Mouse (Mus musculus) C2C12 (cell line): Measurements from ENCODE around the gene Gm11595. TPM values are rescaled to one million over a fixed set of nuclear protein-coding genes. Genes with fewer than 3 reads are reported as not detected.

Experiments
- H3K27me3 ChIP-seq: one replicate; pipeline ENCODE4 v1.6.1; 2011; ENCODE audit not compliant: control insufficient read depth, insufficient read depth, insufficient read length
- H3K36me3 ChIP-seq: one replicate; pipeline ENCODE4 v1.6.1; 2011; ENCODE audit not compliant: control insufficient read depth, insufficient read depth
- H3K4me3 ChIP-seq: one replicate; pipeline ENCODE4 v1.5.1; 2011; ENCODE audit warnings: mild to moderate bottlenecking, control low read depth; ENCODE audit not compliant: poor library complexity, insufficient read depth, severe bottlenecking
- H3K79me2 ChIP-seq: one replicate; pipeline ENCODE4 v1.6.1; 2011; ENCODE audit not compliant: control insufficient read depth, insufficient read depth
- H3K79me3 ChIP-seq: one replicate; pipeline ENCODE4 v1.6.1; 2011; ENCODE audit warnings: low read depth, control low read depth
- H3ac ChIP-seq: one replicate; pipeline ENCODE3; 2011; ENCODE audit warnings: low read depth; ENCODE audit not compliant: control insufficient read depth, insufficient read length
- CEBPB ChIP-seq: IDR thresholded peaks from one replicate; pipeline ENCODE4 v1.6.1; 2011; ENCODE audit warnings: low read depth, mild to moderate bottlenecking, control low read depth, moderate library complexity
- CTCF ChIP-seq: IDR thresholded peaks from one replicate; pipeline ENCODE4 v1.5.1; 2011; ENCODE audit not compliant: control insufficient read depth, insufficient read depth, insufficient read length
- FOSL1 ChIP-seq: IDR thresholded peaks from one replicate; pipeline ENCODE4 v1.8.0; 2011; ENCODE audit warnings: mild to moderate bottlenecking, low read length; ENCODE audit not compliant: poor library complexity, insufficient read depth, severe bottlenecking
- MAX ChIP-seq: IDR thresholded peaks from one replicate; pipeline ENCODE4 v1.6.1; 2011; ENCODE audit warnings: mild to moderate bottlenecking, control low read depth
- MYOD1 ChIP-seq: IDR thresholded peaks from one replicate; pipeline ENCODE4 v1.6.1; 2011; ENCODE audit warnings: low read depth; ENCODE audit not compliant: control insufficient read depth, insufficient read length
- MYOG ChIP-seq: IDR thresholded peaks from one replicate; pipeline ENCODE4 v1.6.1; 2011; ENCODE audit not compliant: control insufficient read depth, insufficient read length; ENCODE audit errors: extremely low read depth
- USF1 ChIP-seq: IDR thresholded peaks from one replicate; pipeline ENCODE4 v1.6.1; 2011; ENCODE audit warnings: low read depth, mild to moderate bottlenecking, control low read depth, moderate library complexity
- polyA plus RNA-seq: library from polyadenylated mRNA; unstranded; fragments of >200 nt; fragmentation: generic; extraction: Trizol; gene quantifications from one replicate; pipeline ENCODE4 v1.2.1, GENCODE M21; 2012; ENCODE audit warnings: missing spikeins

The Gm11595 gene
- polyA plus RNA-seq, 1 experiment = not detected

- Histone ChIP-seq H3K27me3 (no peaks in the 10 kb centered on the region), H3K79me2 (no peaks in the 10 kb centered on the region), H3ac (no peak overlapping the region), H3K4me3 (no peak overlapping the region), H3K79me3 (no peaks in the 10 kb centered on the region), H3K36me3 (no peaks in the 10 kb centered on the region)
- TF ChIP-seq FOSL1 (no peak), CTCF (no peak), CEBPB (no peak), MAX (no peak), USF1 (no peak), MYOD1 (no peak), MYOG (no peak)
Observed at GRCm38 (mm10) chr11:99778401-99778800, 5.7 kb upstream of the Gm11595 start.

- no peaks in the 10 kb centered on the region for H3K79me2 ChIP-seq
- TF ChIP-seq MYOD1 (no peak), MYOG (no peak), CEBPB (no peak), FOSL1 (peak; percentile 58), MAX (no peak), CTCF (no peak), USF1 (peak; percentile 27)
- H3K4me3 ChIP-seq = no peak overlapping the region
- H3K79me3 ChIP-seq = no peaks in the 10 kb centered on the region
- no peaks in the 10 kb centered on the region for H3K36me3 ChIP-seq
- H3ac ChIP-seq = no peak overlapping the region
- H3K27me3 ChIP-seq = peaks cover 5% of the 10 kb centered on the region
Observed at GRCm38 (mm10) chr11:99768410-99768809, 4.3 kb downstream of the Gm11595 start.

GRCm38 (mm10) chr11:99758877-99759276 is 13.8 kb downstream of the Gm11595 start:
- TF ChIP-seq CEBPB (no peak), USF1 (no peak), MYOG (no peak), FOSL1 (no peak), MYOD1 (no peak), CTCF (no peak), MAX (no peak)

GRCm38 (mm10) chr11:99743985-99744384 is 28.7 kb downstream of the Gm11595 start:
- no peak overlapping the region for H3ac ChIP-seq
- no peaks in the 10 kb centered on the region for H3K79me3 ChIP-seq
- TF ChIP-seq USF1 (no peak), MYOD1 (no peak), CEBPB (no peak), MAX (no peak), CTCF (no peak), FOSL1 (no peak), MYOG (no peak)
- no peaks in the 10 kb centered on the region for H3K36me3 ChIP-seq
- no peaks in the 10 kb centered on the region for H3K79me2 ChIP-seq
- H3K4me3 ChIP-seq = no peak overlapping the region
- peaks cover 10% of the 10 kb centered on the region for H3K27me3 ChIP-seq

More at GRCm38 (mm10) chr11:99758877-99759276, 13.8 kb downstream of the Gm11595 start:
- no peaks in the 10 kb centered on the region for H3K79me3 ChIP-seq
- H3K36me3 ChIP-seq = no peaks in the 10 kb centered on the region
- H3K79me2 ChIP-seq = no peaks in the 10 kb centered on the region
- H3K4me3 ChIP-seq = no peak overlapping the region
- no peak overlapping the region for H3ac ChIP-seq
- H3K27me3 ChIP-seq = peaks cover 3% of the 10 kb centered on the region

- Histone ChIP-seq H3K79me2 (no peaks in the 10 kb centered on the region), H3ac (no peak within 1 kb of the TSS), H3K36me3 (no peaks in the 10 kb centered on the region), H3K27me3 (no peaks in the 10 kb centered on the region), H3K4me3 (no peak within 1 kb of the TSS), H3K79me3 (no peaks in the 10 kb centered on the region)
- TF ChIP-seq CEBPB (no peak), CTCF (no peak), MYOD1 (no peak), FOSL1 (no peak), MAX (no peak), USF1 (no peak), MYOG (no peak)
Observed at GRCm38 (mm10) chr11:99734190-99734589, 38.5 kb downstream of the Gm11595 start, which contains the start of gene Gm14180. Gm14180 (minus strand) TSS chr11:99734290.

- no peaks in the 10 kb centered on the region for H3K79me2 ChIP-seq
- TF ChIP-seq CTCF = no peak
- TF ChIP-seq MYOG = no peak
- no peak for TF ChIP-seq MAX
- no peak for TF ChIP-seq CEBPB
- H3K36me3 ChIP-seq = no peaks in the 10 kb centered on the region
- no peaks in the 10 kb centered on the region for H3K79me3 ChIP-seq
- no peak overlapping the region for H3K4me3 ChIP-seq
- no peak overlapping the region for H3ac ChIP-seq
- no peaks in the 10 kb centered on the region for H3K27me3 ChIP-seq
Observed at GRCm38 (mm10) chr11:99724061-99724460, 48.7 kb downstream of the Gm11595 start.

Other genes with a start within 250 kb of the Gm11595 start
- gene Krt40, start 229.8 kb downstream of the Gm11595 start, polyA plus RNA-seq = not detected
- not detected for gene Krtap3-3, start 222.0 kb downstream of the Gm11595 start, polyA plus RNA-seq
- not detected for gene Krtap3-2, start 216.1 kb downstream of the Gm11595 start, polyA plus RNA-seq
- gene Gm11939, start 213.4 kb downstream of the Gm11595 start, polyA plus RNA-seq = not detected
- gene Krtap3-1, start 206.3 kb downstream of the Gm11595 start, polyA plus RNA-seq = not detected
- 0.04 TPM for gene Krtap1-5, start 191.9 kb downstream of the Gm11595 start, polyA plus RNA-seq
- not detected for gene Krtap1-4, start 189.3 kb downstream of the Gm11595 start, polyA plus RNA-seq
- gene Krtap1-3, start 181.6 kb downstream of the Gm11595 start, polyA plus RNA-seq = not detected
- gene Krtap9-3, start 174.8 kb downstream of the Gm11595 start, polyA plus RNA-seq = not detected
- gene Gm11938, start 169.6 kb downstream of the Gm11595 start, polyA plus RNA-seq = not detected
- gene Gm11937, start 162.7 kb downstream of the Gm11595 start, polyA plus RNA-seq = not detected
- gene Krtap2-4, start 158.1 kb downstream of the Gm11595 start, polyA plus RNA-seq = not detected
- gene Gm11562, start 152.5 kb downstream of the Gm11595 start, polyA plus RNA-seq = not detected
- gene Krtap4-1, start 144.7 kb downstream of the Gm11595 start, polyA plus RNA-seq = not detected
- not detected for gene Krtap4-2, start 137.8 kb downstream of the Gm11595 start, polyA plus RNA-seq
- gene Krtap4-7, start 128.8 kb downstream of the Gm11595 start, polyA plus RNA-seq = not detected
- gene Gm11555, start 122.7 kb downstream of the Gm11595 start, polyA plus RNA-seq = not detected
- gene Gm11563, start 114.0 kb downstream of the Gm11595 start, polyA plus RNA-seq = not detected
- not detected for gene Krtap4-6, start 107.0 kb downstream of the Gm11595 start, polyA plus RNA-seq
- not detected for gene Gm14190, start 82.2 kb downstream of the Gm11595 start, polyA plus RNA-seq
- not detected for gene Gm14180, start 38.6 kb downstream of the Gm11595 start, polyA plus RNA-seq
- gene Krtap4-8, start 7.8 kb upstream of the Gm11595 start, polyA plus RNA-seq = not detected
- gene Krtap4-9, start 12.3 kb upstream of the Gm11595 start, polyA plus RNA-seq = not detected
- gene Gm11596, start 20.6 kb upstream of the Gm11595 start, polyA plus RNA-seq = not detected
- not detected for gene Gm11569, start 26.0 kb upstream of the Gm11595 start, polyA plus RNA-seq
- not detected for gene Gm11554, start 31.5 kb upstream of the Gm11595 start, polyA plus RNA-seq
- gene Krtap4-13, start 37.0 kb upstream of the Gm11595 start, polyA plus RNA-seq = not detected
- not detected for gene Gm11564, start 42.8 kb upstream of the Gm11595 start, polyA plus RNA-seq
- not detected for gene 2300003K06Rik, start 65.2 kb upstream of the Gm11595 start, polyA plus RNA-seq
- not detected for gene Krtap4-16, start 78.7 kb upstream of the Gm11595 start, polyA plus RNA-seq
- gene Gm11568, start 85.0 kb upstream of the Gm11595 start, polyA plus RNA-seq = not detected
- gene Gm11559, start 91.6 kb upstream of the Gm11595 start, polyA plus RNA-seq = not detected
- not detected for gene Krtap9-1, start 100.5 kb upstream of the Gm11595 start, polyA plus RNA-seq
- gene Gm11567, start 106.3 kb upstream of the Gm11595 start, polyA plus RNA-seq = not detected
- gene Krtap31-1, start 135.0 kb upstream of the Gm11595 start, polyA plus RNA-seq = not detected
- gene Gm11565, start 141.8 kb upstream of the Gm11595 start, polyA plus RNA-seq = not detected
- not detected for gene Krtap31-2, start 163.4 kb upstream of the Gm11595 start, polyA plus RNA-seq
- not detected for gene Krtap9-5, start 175.6 kb upstream of the Gm11595 start, polyA plus RNA-seq
- not detected for gene Krtap29-1, start 206.1 kb upstream of the Gm11595 start, polyA plus RNA-seq
- gene Krtap16-1, start 213.7 kb upstream of the Gm11595 start, polyA plus RNA-seq = not detected
- gene Krtap17-1, start 221.1 kb upstream of the Gm11595 start, polyA plus RNA-seq = not detected
- gene Krt33a, start 243.3 kb upstream of the Gm11595 start, polyA plus RNA-seq = 0.02 TPM